Mouse (Mus musculus) gastrocnemius, postnatal 14 days (tissue): ENCODE measurements at regions not wholly inside any gene's neighbourhood (a gene's known extent, or its start where the extent isn't known, plus 50 kb on each side); places are given as distances from the start of the nearest gene placed in this dataset.

Source experiments
- DNase-seq: peaks from one replicate; pipeline ENCODE4 v3.0.0; 2021; ENCODE audit warnings: mixed read lengths
- intact Hi-C: fragments of 180-260 bp; cut with DNase I; formaldehyde crosslinking; loops from one replicate; pipeline ENCODE4 v1.15.1; 2025; ENCODE audit warnings: low total_unique reads

DNA sequence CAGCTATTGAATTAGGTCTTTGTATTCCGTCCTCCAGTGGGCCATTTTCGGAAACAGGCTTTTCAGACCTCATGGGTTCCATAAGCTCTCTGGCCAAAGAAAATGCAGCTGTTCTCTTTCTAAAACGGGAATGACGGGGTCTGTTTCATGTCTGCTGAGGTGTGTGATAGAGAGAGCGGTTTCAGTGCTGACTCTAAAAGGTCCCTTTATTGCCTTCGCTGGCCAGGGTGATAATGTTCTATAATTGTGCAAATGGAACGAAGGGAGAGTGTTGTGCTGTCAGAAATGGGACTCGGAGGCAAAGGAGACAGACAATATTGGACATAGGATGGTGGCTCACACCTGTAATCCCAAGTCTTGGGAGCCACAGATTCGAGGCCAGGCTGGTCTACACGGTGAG is 53.5 kb upstream of the Osbpl8 start:
- intact Hi-C loops, result loop anchor here (5.0 kb wide), 1 partner anchor 51 kb away; the partner anchor contains the start of gene Osbpl8
- DNase-seq, result no peak

DNA sequence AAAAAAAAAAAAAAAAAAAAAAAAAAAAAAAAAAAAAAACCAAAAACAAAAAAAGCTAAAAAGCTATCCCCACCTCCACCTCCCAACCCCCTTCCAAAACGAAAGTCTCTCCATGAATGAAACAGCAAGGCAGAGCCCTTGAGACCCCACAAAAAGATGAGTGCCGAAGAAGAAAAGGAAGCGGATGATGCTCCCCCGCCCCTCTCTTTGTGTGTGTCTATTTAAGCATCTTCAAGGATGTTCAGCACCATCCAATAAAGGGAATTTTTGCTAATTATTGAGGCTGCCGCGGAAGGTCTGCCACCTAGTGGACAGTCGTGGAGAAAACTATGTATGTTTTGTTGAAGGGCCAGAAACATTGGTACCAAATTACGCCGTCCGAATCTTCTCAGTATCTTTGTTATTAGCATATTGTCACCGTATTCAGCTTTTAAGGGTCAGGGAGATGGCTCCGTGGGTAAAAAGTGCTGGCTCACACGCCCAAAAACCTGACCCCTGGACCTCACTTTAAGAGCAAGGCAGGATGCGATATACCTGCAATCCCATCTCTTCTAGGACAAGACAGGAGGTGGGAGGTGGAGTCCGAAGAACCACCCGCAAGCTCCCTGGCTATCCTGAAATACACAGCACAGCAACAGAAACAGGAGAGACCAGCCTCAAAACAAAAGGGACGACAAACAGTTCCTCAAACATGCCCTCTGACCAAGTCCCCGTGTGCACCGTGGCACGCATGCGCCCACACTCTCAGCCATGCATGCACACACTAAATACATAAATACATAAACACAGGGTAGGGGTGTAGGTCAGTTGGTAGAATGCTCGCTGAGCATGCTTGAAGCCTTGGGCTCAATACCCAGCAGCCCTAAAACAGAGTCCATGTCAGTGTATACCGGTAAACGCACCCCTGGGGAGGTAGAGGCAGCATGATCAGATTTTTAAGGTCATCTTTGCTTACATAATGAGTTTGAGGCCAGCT is 55.6 kb upstream of the Osbpl8 start:
- intact Hi-C loops, result no loop called here
- DNase-seq, result peak; percentile 26

DNA sequence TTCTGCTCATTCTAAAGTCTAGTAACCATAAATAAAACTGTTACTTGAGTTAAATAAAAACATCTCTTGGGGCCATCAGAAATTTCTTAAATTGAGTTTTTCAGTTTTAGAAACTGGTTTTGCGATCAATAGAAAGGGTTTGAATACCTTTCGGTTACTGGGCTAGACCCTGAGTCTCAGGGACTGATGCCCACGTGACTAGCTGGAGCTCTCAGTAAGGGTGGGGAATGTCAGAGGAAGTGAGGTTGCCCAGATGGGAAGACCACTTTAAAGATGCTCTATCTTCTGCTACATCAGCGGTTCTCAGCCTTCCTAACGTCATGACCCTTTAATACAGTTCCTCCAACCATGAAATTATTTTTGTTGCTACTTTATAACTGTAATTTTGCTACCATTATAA is 56.7 kb upstream of the Osbpl8 start:
- intact Hi-C loops, result no loop called here
- DNase-seq, result no peak

DNA sequence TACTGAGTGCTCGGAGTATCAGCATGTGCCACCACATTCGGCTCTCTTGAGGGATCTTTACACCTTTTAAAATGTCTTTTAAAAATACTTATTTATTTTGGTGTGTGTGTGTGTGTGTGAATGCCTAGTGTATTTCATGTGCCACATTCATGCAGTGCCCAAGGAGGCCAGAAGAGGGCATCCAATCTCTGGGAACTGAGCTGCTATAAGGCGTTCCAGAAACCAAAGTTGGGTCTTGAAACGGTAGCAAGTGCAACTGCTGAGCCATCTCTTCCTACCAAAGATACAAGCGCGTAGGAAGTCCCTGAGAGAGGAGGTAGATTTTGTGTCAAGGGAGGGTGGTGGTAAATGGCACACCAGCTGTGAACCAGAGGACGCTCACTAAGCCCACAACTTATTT is 57.2 kb upstream of the Osbpl8 start:
- intact Hi-C loops, result no loop called here
- peak; percentile 52 for DNase-seq

DNA sequence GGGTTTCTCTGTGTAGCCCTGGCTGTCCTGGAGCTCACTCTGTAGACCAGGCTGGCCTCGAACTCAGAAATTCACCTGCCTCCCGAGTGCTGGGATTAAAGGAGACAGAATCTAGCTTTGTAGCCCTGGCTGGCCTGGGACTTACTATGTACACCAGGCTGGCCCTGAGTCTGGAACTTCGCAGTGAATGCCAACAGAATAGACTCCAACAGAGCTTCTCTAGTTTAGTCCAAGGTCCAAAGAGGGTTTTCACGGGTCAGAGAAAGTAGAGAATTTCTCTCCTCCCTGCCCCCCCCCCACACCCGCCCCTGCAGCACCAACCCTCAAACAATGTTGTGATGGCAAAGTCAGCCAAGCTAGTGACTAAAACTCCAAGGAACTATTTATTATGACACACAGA is 58.1 kb upstream of the Osbpl8 start:
- intact Hi-C loops, result no loop called here
- DNase-seq, result no peak

DNA sequence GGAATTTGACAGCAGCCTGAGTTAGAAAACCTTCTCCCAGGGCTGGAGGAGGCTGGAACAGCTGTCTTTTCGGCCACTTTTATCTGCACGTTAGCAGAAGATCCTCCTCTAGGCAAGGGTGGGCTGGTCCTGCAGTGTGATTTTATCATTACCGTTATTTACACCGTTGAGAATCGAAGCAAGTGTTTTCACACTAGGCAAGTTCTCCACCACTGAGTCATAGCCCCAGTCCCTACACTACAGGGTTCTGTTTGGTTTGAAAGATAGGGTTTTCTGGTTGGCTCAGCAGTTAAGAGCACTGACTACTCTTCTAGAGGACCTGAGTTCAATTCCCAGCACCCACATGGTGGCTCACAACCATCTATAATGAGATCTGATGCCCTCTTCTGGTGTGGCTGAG is 58.9 kb upstream of the Osbpl8 start:
- intact Hi-C loops, result no loop called here
- DNase-seq, result no peak

DNA sequence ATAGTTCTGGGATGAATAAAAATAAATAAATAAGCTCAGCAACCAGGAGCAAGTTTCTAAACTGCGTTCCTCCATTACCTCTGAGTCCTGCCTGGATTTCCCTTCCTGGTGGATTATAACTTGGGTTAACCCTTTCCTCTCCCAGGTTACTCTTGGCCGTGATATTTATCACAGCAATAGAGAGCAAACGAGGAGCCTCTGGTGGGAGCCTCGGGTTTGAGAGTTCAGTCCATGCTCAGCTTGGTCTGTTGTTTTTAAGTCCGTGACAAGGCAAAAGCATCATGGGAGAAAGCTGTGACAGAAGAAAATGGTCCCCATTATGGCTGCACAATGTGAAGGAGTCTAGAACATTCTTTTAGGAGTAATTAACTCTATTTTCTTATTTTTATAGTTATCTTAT is 61.0 kb upstream of the Osbpl8 start:
- intact Hi-C loops, result loop anchor here (5.0 kb wide), 1 partner anchor 131 kb away; no protein-coding TSS in a partner anchor
- DNase-seq, result no peak

DNA sequence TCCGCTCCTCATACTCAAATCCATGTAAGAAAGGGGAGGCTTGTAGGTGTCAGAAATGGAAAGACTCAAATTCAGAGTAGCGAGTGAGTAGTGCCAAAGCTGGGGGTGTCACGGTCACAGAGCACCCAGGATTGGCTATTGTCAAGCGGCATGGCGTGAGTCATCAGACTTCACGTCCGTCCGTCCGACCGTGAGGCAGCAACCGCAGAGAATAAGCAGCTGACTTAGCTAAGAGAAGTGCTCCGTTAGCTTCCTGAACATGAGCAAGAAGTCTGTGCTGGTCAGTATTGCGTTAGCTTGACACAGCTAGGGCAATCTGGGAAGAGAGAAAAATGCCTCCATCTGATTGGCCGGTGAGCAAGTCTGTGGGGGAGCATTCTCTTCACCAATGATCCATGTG is 61.5 kb upstream of the Osbpl8 start:
- intact Hi-C loops, result loop anchor here (5.0 kb wide), 1 partner anchor 131 kb away; no protein-coding TSS in a partner anchor
- DNase-seq, result peak; percentile 25

DNA sequence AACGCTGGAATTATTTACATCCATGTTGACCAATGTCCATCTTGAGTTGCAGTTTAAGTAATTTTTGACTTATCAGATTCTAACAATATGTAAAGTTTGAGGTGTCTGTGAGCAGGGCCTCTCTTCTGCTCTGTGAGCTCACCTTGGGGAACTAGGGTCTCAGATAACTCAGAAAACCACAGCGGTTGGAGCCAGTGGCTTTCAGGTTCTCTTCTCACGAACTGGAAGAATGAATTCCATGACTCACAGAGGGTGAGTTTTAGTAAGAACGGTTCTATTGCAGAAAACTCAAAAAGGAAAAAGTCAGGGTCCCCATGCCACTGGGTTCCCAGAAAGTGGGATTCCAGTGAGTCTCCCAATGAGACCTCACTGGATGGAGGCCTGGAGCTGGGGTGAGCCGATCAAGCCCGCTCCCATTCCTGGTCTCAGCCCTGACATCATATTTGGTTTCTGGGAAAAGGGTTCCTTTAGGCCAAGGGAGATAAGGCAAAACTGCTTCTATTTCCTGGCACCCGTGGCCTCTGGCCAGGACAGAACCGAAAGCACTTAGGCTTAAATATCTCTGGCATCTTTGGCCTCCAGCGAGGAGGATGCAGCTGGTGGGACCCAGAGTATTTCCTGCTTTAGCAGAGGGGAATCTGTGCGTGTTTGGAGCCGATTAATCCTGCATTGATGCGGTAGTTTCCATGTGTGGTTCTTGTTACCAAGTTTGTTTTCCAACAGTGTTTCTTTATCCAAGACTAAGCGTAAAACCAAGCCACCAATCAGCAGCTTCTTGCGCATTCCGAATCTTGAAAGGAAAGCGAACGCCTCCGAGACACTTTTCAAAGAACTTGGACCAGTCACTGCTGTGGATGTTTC is 62.4 kb upstream of the Osbpl8 start:
- intact Hi-C loops, result loop anchor here (5.0 kb wide), 1 partner anchor 130 kb away; no protein-coding TSS in a partner anchor
- DNase-seq, result peak; percentile 42

DNA sequence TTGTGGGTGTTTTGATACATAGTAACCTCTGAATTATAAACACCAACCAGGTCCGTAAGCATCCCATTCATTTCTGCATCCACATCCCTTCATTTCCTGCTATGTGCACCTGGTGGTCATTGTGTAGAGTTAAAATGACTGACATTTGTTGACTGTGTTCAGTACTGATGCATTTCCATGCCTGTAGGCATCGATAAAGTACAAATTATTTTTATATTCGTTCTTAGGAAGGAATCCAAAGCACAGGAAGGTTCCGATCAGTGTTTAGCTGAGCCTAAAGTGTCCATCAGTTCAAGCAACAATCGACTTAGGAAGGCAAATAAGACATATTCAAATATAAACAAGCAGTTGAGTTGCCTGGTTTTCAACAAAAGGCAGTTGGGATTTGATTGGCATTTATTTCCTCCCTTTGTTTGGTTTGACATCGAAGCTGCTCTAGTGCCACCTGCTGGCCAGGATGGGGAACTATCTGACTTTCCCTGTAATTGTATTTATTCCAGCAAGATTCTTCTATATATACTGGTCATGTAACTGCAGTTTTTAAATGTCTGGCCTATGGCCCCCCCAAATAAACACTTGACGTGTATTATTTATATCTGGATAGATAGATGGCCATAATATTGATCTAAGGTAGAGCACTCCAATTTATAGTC is 64.6 kb upstream of the Osbpl8 start:
- peak; percentile 67 for DNase-seq
- intact Hi-C loops, result loop anchor here (5.0 kb wide), 2 partner anchors 113 to 128 kb away; no protein-coding TSS in a partner anchor

DNA sequence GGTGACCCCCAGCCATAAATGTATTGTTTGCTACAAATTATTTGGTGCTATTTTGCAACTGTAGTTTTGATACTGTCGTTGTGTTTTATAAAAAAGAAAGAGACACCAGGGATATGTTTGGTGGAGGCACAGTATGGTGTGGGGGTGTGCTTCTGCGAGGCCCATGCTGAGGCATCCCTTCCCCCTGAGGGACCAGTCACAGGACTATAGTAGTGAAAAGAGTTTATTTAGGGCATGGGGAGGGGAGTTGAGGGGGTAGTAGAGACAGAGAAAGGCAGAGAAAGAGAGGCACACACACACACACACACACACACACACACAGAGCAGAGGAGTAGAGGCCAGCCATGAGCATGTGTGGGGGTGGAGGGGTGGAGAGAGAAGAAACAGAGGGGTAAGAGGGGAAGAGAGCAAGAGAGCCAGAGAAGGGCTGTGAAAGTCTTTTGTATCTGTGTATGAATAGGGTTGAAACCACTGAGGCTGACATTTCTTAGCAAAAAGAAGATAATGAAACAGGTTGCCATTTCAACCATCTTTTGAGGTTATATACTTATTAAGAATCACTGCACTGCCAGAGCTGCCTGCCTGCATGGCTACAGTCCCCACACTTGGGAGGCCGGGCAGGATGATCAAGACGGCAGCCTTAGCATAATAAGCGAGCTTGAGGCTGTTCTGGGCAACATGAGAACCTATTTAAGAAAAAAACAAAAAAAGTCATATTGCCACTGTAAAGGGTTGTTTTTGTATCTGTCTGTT is 65.3 kb upstream of the Osbpl8 start:
- intact Hi-C loops, result loop anchor here (5.0 kb wide), 1 partner anchor 112 kb away; no protein-coding TSS in a partner anchor
- no peak for DNase-seq

DNA sequence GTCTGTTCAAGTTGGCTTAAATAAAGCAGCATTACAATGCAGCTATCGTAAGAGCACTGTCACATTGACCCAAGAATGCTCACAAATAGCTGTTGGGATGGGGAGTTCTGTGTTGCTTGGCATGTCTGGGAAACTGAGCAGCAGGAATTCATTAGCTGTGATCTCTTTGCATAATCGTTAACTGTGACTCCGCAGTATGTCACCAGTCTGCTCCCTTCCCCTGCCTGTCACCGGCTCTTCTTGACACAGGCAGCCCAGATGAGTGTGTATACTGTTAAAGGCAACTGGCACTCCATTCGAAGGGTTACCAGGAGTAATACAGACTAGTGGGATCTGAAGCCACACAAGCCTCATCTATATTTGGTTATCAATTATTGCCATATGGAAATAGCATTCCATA is 67.3 kb upstream of the Osbpl8 start:
- intact Hi-C loops, result loop anchor here (5.0 kb wide), 1 partner anchor 110 kb away; no protein-coding TSS in a partner anchor
- no peak for DNase-seq

DNA sequence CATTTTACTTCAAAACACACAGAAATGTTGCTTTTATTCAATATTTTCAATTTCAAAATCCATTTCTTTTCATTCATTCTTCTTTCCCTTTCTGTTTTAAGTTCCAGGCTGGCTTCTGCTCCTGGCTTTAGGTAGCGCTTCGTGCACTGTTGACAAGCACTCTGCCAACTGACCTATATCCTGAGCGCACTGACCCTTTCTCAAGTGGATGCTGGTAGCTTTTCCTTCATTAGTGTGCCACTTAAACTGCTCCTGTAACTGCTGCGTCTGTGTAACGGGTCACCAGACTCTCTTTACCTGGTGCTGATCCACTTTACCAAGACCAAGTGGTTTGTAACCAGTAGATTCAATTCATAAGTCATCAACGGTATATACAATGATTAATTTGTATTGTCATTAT is 67.7 kb upstream of the Osbpl8 start:
- DNase-seq, result no peak
- intact Hi-C loops, result loop anchor here (5.0 kb wide), 1 partner anchor 110 kb away; no protein-coding TSS in a partner anchor

DNA sequence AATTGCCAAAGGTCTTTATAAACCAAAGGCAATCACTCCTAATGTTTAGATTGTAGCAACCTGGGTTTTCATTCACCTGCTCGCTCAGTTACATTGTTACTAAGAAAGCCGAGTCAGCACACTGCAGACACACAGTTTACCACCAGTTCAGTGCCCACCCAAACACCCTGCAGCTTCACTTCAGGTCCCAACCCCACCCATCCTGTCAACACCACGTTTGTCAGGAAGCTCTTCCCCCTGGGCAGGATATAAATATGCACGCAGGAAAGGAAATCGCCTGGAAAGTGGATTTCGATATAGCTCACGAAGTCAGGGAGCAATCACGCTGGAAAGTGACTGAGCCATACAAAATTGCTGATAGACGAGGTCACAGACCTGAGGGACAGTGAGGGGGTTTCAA is 70.1 kb upstream of the Osbpl8 start:
- intact Hi-C loops, result no loop called here
- DNase-seq, result no peak

DNA sequence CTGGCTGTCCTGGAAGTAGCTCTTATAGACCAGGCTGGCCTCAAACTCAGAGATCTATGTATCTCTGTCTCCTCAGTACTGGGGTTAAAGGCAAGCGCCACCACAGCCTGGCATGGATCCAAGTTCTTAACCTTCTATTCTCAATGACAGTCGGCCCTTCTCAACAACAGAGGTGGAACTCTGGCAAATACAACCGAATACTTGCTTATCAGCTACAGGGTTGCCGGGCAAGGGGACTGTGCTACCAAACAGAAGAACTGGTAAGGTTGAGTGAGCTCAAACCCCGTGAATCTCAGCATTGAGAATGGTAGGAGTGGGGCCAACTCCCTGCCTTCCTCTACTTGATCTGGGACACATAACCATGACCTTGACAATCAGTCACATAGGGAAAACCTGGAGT is 75.2 kb upstream of the Osbpl8 start:
- DNase-seq, result no peak
- intact Hi-C loops, result loop anchor here (10.0 kb wide), 1 partner anchor 55 kb away; no protein-coding TSS in a partner anchor

DNA sequence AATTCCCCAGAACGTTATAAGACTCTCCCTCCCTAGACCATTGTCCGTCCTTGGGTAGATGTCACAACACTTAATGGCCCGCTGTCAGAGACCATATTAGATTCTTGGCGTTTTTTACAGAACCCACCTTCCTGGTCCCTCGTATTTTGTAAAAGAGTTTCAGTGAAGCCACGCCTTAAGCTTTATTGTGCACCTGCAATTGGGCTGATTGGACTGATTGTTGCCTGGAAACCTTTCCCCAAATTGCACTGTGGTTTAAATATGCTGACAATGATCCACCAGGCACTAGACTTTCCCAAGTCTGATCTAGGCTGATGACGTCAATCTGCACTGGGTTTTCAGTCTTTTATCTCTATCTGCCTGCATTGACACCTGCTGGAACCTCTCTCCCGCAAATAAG is 75.6 kb upstream of the Zdhhc17 start:
- DNase-seq, result no peak
- intact Hi-C loops, result loop anchor here (10.0 kb wide), 1 partner anchor 51 kb away; no protein-coding TSS in a partner anchor

DNA sequence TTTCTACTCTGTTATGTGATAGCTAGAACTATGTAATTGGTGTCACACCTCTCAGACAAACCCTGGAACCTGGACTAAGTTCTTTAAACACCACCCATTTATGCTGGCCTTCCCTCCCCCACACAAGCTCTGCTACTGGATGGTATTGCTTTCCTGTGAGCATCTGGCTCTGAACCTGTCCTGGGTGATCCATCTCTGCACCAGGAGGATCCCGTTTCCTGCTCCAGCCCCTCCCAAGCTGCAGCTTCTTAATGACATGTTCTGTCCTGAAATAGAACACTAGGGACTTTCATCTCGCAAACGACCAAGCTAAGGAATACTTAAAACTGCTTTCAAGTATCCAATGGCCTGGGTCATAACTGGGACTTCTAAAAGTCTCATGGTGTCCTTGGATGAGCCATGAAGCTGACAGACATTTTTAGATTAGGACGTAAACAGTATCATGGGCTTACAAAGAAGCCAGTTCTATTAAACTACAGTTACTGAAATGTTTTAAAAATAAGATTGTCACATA is 74.4 kb upstream of the Zdhhc17 start:
- DNase-seq, result peak; percentile 44
- intact Hi-C loops, result loop anchor here (10.0 kb wide), 1 partner anchor 50 kb away; no protein-coding TSS in a partner anchor

DNA sequence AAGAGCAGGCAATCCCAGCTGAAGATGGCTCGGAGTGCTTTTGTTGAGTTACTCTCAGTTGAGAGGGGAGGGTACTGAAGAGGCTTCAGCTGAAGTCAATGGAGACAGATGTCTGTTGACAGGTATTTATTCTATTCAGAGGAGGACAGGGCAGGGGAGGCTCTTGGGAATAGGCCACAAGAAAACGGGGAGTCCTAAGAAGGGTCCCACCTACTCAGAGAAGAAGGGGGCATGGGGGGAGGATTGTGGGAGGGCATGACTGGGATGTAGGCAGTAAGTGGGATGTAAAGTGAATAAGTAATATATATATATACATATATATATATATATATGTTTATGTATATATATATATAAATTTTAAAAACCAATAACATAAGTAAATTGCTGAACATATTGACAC is 73.9 kb upstream of the Zdhhc17 start:
- intact Hi-C loops, result loop anchor here (10.0 kb wide), 1 partner anchor 49 kb away; no protein-coding TSS in a partner anchor
- no peak for DNase-seq
